In the genomic region with DNA sequence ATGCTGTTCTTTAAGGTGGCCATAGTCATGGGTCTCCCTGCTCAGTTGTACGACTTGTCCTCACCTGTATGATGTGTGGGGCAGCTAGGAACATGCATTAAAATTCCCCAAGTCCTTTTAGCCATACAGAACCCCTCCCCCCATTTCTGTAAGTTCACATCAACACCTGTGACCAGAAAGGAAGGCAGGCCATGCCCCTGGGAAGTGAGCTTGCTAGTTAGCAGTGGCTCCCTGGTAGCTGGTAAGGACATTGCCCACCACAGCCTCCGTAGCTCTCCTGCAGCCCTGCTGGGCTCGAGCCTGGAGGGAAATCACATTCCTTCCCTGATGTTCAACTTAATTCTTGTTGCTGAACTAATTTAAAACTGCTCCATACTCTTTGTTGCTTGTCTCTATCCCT, we compare ENCODE assay signal across 16 mouse cellular contexts.
"Had no signal": no experiment of that assay in that cellular context is flagged by ENCODE, and none has a peak within 500 bp of the region (broad histone marks: within the 10 kb centered on the region; RNA-seq: fewer than 3 reads in every experiment).

No protein-coding gene starts in this region.

- H3K4me3 ChIP-seq: neural tube, embryonic 13.5 days; neural tube, embryonic 15.5 days; stomach, embryonic 15.5 days had no signal

- H3K4me2 ChIP-seq: neural tube, embryonic 13.5 days; neural tube, embryonic 15.5 days; stomach, embryonic 15.5 days had no signal

- DNase-seq: retina, postnatal 1 day; right cerebral cortex, adult 18-20 months; right cerebral cortex, postnatal 14 days; right cerebral cortex, postnatal 25 days; right cerebral cortex, postnatal 4 days; spleen, adult 18-20 months; thymus, adult 18-20 months; thymus, adult 2 months; thymus, postnatal 14 days; thymus, postnatal 25 days; thymus, postnatal 36 days; thymus, postnatal 4 days had no signal

- H3K27me3 ChIP-seq: neural tube, embryonic 13.5 days; neural tube, embryonic 15.5 days; stomach, embryonic 15.5 days had no signal

- H3K4me1 ChIP-seq: stomach, embryonic 15.5 days had no signal

- H3K9me3 ChIP-seq: neural tube, embryonic 13.5 days; neural tube, embryonic 15.5 days; stomach, embryonic 15.5 days had no signal

- H3K9ac ChIP-seq: neural tube, embryonic 13.5 days; neural tube, embryonic 15.5 days; stomach, embryonic 15.5 days had no signal

- H3K36me3 ChIP-seq: neural tube, embryonic 13.5 days; neural tube, embryonic 15.5 days; stomach, embryonic 15.5 days had no signal

- H3K27ac ChIP-seq: neural tube, embryonic 13.5 days; neural tube, embryonic 15.5 days; stomach, embryonic 15.5 days; stomach, postnatal 0 days had no signal
